Mouse (Mus musculus) lung, postnatal 0 days (tissue): ENCODE results near the gene Tmem178b.

Experiments used
- CTCF ChIP-seq: IDR thresholded peaks from 2 replicates; pipeline ENCODE4 v1.5.1; 2016; ENCODE audit warnings: antibody characterized with exemption, mild to moderate bottlenecking
- EP300 ChIP-seq: IDR thresholded peaks from 2 replicates; pipeline ENCODE4 v1.6.1; 2016; ENCODE audit warnings: antibody characterized with exemption, mild to moderate bottlenecking, control low read depth

- TF ChIP-seq CTCF (peak; percentile 56), EP300 (no peak)
Measured at GRCm38 (mm10) chr6:39848766-39849165, 24.3 kb upstream of the Tmem178b start.
